Mouse (Mus musculus): ENCODE measurements around the gene Nkx2-1.

The Nkx2-1 gene

GRCm38 (mm10) chr12:56522191-56522590 lies 14.5 kb downstream of the Nkx2-1 start:
- no peak for ATAC-seq (ENCODE audit: low TSS enrichment)

GRCm38 (mm10) chr12:56521106-56521840 lies 15.4 kb downstream of the Nkx2-1 start:
- ATAC-seq (ENCODE audit: low TSS enrichment) = no peak

DNA sequence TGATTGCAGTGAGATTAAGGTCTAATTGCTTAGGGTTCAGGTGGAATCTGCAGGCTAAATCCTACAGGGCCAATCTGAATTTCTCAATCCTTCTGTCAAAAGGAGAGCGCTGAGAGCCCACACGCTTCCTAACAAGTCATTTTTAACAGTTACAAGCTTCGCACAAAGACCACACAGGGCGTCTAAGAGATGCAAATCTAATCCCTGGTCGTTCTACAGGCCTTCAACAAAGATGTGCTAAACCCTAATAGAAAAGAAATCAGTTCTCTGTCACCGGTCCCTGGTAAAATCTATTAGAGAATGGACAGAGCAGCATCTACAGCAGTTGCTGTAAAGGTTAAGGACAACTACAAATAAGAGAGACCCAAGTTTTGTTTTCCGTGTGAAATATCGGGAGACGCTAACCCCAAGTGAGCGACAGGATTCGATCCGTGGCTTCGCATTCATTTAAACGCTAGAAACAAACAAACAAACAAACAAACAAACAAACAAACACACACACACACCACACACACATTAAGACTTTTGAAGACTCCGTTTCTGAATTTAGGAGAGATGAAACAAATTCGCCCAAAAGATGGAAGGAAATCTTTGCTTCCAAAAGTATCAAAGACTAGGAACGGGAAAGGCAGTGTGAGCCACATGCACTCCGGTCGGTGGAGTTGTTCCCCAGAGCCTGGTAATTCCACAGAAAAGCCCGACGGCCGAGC lies 16.2 kb downstream of the Nkx2-1 start:
- ATAC-seq (ENCODE audit: low TSS enrichment) = no peak

DNA sequence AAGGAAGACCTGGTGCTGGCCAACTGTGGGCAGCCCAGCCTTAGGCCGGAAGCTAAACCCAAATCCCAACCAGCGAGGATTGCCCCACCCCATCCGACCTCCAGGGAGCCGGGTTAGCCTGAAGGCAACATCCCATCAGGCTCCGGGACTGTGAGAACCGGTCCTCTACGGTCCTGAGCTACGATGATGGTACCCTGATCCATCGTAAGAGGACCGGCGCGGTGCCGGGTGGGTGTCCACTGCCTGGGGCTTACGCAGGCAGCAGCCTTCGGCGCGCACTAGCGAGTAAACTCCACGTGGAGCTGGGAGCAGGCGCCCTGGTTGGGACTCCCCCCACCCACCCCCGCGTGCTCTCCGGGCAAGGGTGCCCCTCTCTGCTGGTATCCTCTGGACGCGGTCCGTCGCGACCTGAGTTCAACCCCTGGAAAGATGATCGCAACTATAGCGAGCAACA lies 16.9 kb downstream of the Nkx2-1 start:
- no peak for ATAC-seq (ENCODE audit: low TSS enrichment)

GRCm38 (mm10) chr12:56519071-56519737 lies 17.5 kb downstream of the Nkx2-1 start:
- ATAC-seq (ENCODE audit: low TSS enrichment) = no peak

DNA sequence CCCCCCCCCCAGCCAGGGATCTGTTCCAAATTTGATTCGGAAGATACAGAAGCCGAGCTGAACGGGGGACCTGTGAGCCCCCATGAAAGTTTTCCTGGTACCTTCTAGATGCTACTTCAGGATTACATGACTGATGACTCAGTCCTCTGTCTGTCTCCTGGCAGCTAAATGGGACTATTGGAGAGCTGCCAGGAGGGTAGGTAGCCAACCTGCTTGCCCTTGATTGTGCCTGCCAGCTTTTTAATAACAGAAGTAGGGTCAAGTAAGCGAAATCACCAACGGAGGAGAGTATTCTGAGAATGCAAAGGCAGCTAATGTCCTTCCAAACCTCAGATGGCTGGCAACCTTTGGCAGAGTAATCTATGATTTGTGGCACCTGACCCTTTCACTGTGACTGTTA lies 18.5 kb downstream of the Nkx2-1 start:
- ATAC-seq (ENCODE audit: low TSS enrichment) = no peak

DNA sequence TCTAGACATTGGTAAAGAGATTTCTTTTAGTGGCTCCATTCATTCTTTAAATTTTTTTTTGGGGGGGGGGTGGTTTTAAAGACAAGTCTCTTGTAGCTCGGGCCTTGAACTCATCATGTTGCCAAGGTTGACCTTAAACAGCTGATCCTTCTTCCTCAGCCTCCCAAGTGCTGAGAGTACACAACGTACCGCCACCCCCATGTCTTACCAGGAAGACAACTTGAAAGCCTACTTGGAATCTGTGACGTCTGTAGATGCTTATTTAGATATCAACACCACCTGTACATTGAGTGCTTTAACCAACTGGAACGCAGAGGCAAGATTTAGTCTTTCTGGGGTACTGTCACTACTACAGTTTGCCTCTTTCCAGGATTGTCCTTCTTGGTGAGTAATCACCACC lies 21.9 kb downstream of the Nkx2-1 start:
- no peak for ATAC-seq (ENCODE audit: low TSS enrichment)

DNA sequence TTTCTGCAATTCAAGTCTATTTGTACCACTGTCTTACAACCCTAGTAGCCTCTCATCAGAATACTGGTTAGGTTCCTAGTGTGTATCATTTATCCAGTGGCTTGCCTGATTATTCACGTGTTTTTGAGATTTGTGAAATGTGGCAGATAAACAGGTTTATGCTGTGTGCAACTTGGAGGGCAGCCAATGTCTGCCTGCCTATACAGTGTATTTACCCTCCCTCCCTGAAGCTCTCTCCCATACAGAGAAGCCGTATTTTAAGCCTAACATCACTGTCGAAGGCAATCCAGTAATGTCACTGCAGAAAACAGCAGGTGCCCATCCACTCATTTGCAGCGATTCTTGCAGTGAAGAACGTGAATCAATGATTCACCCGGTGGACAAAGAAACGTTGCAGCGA lies 28.3 kb downstream of the Nkx2-1 start:
- ATAC-seq (ENCODE audit: low TSS enrichment) = no peak

- no peak for ATAC-seq (ENCODE audit: low TSS enrichment)
Observed at GRCm38 (mm10) chr12:56487046-56487445, 49.7 kb downstream of the Nkx2-1 start.

- no peak for ATAC-seq (ENCODE audit: low TSS enrichment)
Observed at GRCm38 (mm10) chr12:56482606-56483005, 54.1 kb downstream of the Nkx2-1 start.

Data from frontal cortex, adult (tissue).